Mouse (Mus musculus): ENCODE measurements around the gene Snrnp25. TPM values are rescaled to one million over a fixed set of nuclear protein-coding genes. Genes with fewer than 3 reads are reported as not detected.
"Not testable (repeated sequence)": the region's sequence is repeated elsewhere in the genome, so short reads cannot be mapped to it uniquely, and the experiment has no call there.

Gene Snrnp25
- polyA plus RNA-seq, 1 experiment from 2014 or later, result 60.9 TPM

- no peak overlapping the region for H3K4me2 ChIP-seq
- no peaks in the 10 kb centered on the region for H3K36me3 ChIP-seq
- H3K4me1 ChIP-seq, result no peaks in the 10 kb centered on the region
- 59% methylated on average over 6 of the region's 6 CpGs for WGBS
- no peak overlapping the region for H3K4me3 ChIP-seq (replicated peaks)
- no peak overlapping the region for H3K27ac ChIP-seq
- no peak for ATAC-seq (replicated peaks; ENCODE audit: low FRiP score)
- H3K9ac ChIP-seq, result no peak overlapping the region
- peaks cover 4% of the 10 kb centered on the region; the same call in 1 of the 2 replicates for H3K27me3 ChIP-seq
- no peaks in the 10 kb centered on the region for H3K9me3 ChIP-seq (replicated peaks)
Observed at GRCm38 (mm10) chr11:32196727-32197126, 8.5 kb upstream of the Snrnp25 start.

- H3K27me3 ChIP-seq, result peaks cover 10% of the 10 kb centered on the region
- H3K4me2 ChIP-seq, result no peak overlapping the region
- no peaks in the 10 kb centered on the region for H3K9me3 ChIP-seq (replicated peaks)
- no peak overlapping the region for H3K9ac ChIP-seq
- ATAC-seq (replicated peaks; ENCODE audit: low FRiP score), result no peak
- no peak overlapping the region for H3K4me3 ChIP-seq (replicated peaks)
- H3K36me3 ChIP-seq, result no peaks in the 10 kb centered on the region
- WGBS, result 26% methylated on average over 3 of the region's 3 CpGs
- no peak overlapping the region for H3K27ac ChIP-seq
- H3K4me1 ChIP-seq, result no peaks in the 10 kb centered on the region
Observed at GRCm38 (mm10) chr11:32197766-32198165, 7.4 kb upstream of the Snrnp25 start.

GRCm38 (mm10) chr11:32198256-32198955 is 6.8 kb upstream of the Snrnp25 start:
- Histone ChIP-seq H3K27me3 (peaks cover 13% of the 10 kb centered on the region), H3K4me2 (no peak overlapping the region), H3K9ac (no peak overlapping the region), H3K4me3 (replicated peaks) (no peak overlapping the region), H3K4me1 (no peaks in the 10 kb centered on the region), H3K36me3 (no peaks in the 10 kb centered on the region), H3K27ac (no peak overlapping the region), H3K9me3 (replicated peaks) (no peaks in the 10 kb centered on the region)
- WGBS, result 74% methylated on average over 14 of the region's 14 CpGs
- ATAC-seq (replicated peaks; ENCODE audit: low FRiP score), result no peak

GRCm38 (mm10) chr11:32199230-32199629 is 6.0 kb upstream of the Snrnp25 start:
- no peaks in the 10 kb centered on the region for H3K9me3 ChIP-seq (replicated peaks)
- no peaks in the 10 kb centered on the region for H3K4me1 ChIP-seq
- H3K27me3 ChIP-seq, result peaks cover 14% of the 10 kb centered on the region
- H3K4me2 ChIP-seq, result no peak overlapping the region
- H3K27ac ChIP-seq, result no peak overlapping the region
- 39% methylated on average over 6 of the region's 6 CpGs for WGBS
- H3K4me3 ChIP-seq (replicated peaks), result no peak overlapping the region
- no peak for ATAC-seq (replicated peaks; ENCODE audit: low FRiP score)
- no peaks in the 10 kb centered on the region for H3K36me3 ChIP-seq
- H3K9ac ChIP-seq, result no peak overlapping the region

GRCm38 (mm10) chr11:32200075-32200601 is 5.1 kb upstream of the Snrnp25 start, which contains the start of gene Il9r:
Il9r (minus strand) TSS chr11:32200279.
- H3K27me3 ChIP-seq, result peaks cover 14% of the 10 kb centered on the region
- no peak within 1 kb of the TSS for H3K4me3 ChIP-seq (replicated peaks)
- no peak within 1 kb of the TSS for H3K4me2 ChIP-seq
- peaks cover 7% of the 10 kb centered on the region for H3K4me1 ChIP-seq
- WGBS, result 68% methylated on average over 10 of the region's 10 CpGs
- H3K9ac ChIP-seq, result no peak within 1 kb of the TSS
- ATAC-seq (replicated peaks; ENCODE audit: low FRiP score), result no peak
- H3K27ac ChIP-seq, result no peak within 1 kb of the TSS
- H3K36me3 ChIP-seq, result no peaks in the 10 kb centered on the region
- H3K9me3 ChIP-seq (replicated peaks), result no peaks in the 10 kb centered on the region

GRCm38 (mm10) chr11:32200992-32201391 is 4.2 kb upstream of the Snrnp25 start:
- H3K36me3 ChIP-seq; H3K9ac ChIP-seq; ATAC-seq (replicated peaks; ENCODE audit: low FRiP score); H3K4me3 ChIP-seq (replicated peaks); H3K4me1 ChIP-seq; H3K27ac ChIP-seq; H3K9me3 ChIP-seq (replicated peaks); H3K4me2 ChIP-seq: not testable (repeated sequence)
- peaks cover 14% of the 10 kb centered on the region for H3K27me3 ChIP-seq
- WGBS, result 55% methylated on average over 1 of the region's 1 CpGs

- peaks cover 14% of the 10 kb centered on the region for H3K27me3 ChIP-seq
- H3K27ac ChIP-seq, result no peak overlapping the region
- H3K9ac ChIP-seq, result no peak overlapping the region
- no peaks in the 10 kb centered on the region for H3K9me3 ChIP-seq (replicated peaks)
- ATAC-seq (replicated peaks; ENCODE audit: low FRiP score), result no peak
- H3K36me3 ChIP-seq, result peaks cover 2% of the 10 kb centered on the region; the same call in 1 of the 2 replicates
- H3K4me3 ChIP-seq (replicated peaks), result no peak overlapping the region
- 80% methylated on average over 11 of the region's 11 CpGs for WGBS
- H3K4me1 ChIP-seq, result peaks cover 15% of the 10 kb centered on the region
- no peak overlapping the region for H3K4me2 ChIP-seq
Observed at GRCm38 (mm10) chr11:32201922-32202685, 3.1 kb upstream of the Snrnp25 start.

GRCm38 (mm10) chr11:32210623-32211022 is 5.4 kb downstream of the Snrnp25 start:
- peaks cover 87% of the 10 kb centered on the region for H3K36me3 ChIP-seq
- 85% methylated on average over 9 of the region's 9 CpGs for WGBS
- H3K27ac ChIP-seq, result no peak overlapping the region
- H3K4me2 ChIP-seq, result no peak overlapping the region
- ATAC-seq (replicated peaks; ENCODE audit: low FRiP score), result no peak
- no peak overlapping the region for H3K4me3 ChIP-seq (replicated peaks)
- no peaks in the 10 kb centered on the region for H3K9me3 ChIP-seq (replicated peaks)
- H3K4me1 ChIP-seq, result peaks cover 8% of the 10 kb centered on the region
- H3K9ac ChIP-seq, result no peak overlapping the region
- no peaks in the 10 kb centered on the region for H3K27me3 ChIP-seq

- peaks cover 56% of the 10 kb centered on the region for H3K36me3 ChIP-seq
Observed at GRCm38 (mm10) chr11:32215372-32216162, 10.4 kb downstream of the Snrnp25 start.

GRCm38 (mm10) chr11:32216851-32217250 is 11.6 kb downstream of the Snrnp25 start:
- no peak overlapping the region for H3K4me3 ChIP-seq (replicated peaks)
- no peaks in the 10 kb centered on the region for H3K9me3 ChIP-seq (replicated peaks)
- 24% methylated on average over 8 of the region's 8 CpGs for WGBS
- no peak overlapping the region for H3K27ac ChIP-seq
- no peaks in the 10 kb centered on the region for H3K27me3 ChIP-seq
- no peak overlapping the region for H3K9ac ChIP-seq
- H3K36me3 ChIP-seq, result peaks cover 43% of the 10 kb centered on the region
- H3K4me2 ChIP-seq, result no peak overlapping the region
- peaks cover 35% of the 10 kb centered on the region for H3K4me1 ChIP-seq
- no peak for ATAC-seq (replicated peaks; ENCODE audit: low FRiP score)

More at GRCm38 (mm10) chr11:32215372-32216162, 10.4 kb downstream of the Snrnp25 start:
- no peak for ATAC-seq (replicated peaks; ENCODE audit: low FRiP score)
- Histone ChIP-seq H3K4me1 (peaks cover 25% of the 10 kb centered on the region), H3K4me2 (no peak overlapping the region), H3K27me3 (no peaks in the 10 kb centered on the region), H3K4me3 (replicated peaks) (no peak overlapping the region), H3K27ac (no peak overlapping the region), H3K9me3 (replicated peaks) (no peaks in the 10 kb centered on the region), H3K9ac (no peak overlapping the region; the same call in 1 of the 2 replicates)
- 91% methylated on average over 18 of the region's 18 CpGs for WGBS

GRCm38 (mm10) chr11:32218501-32219050 is 13.4 kb downstream of the Snrnp25 start:
- H3K9ac ChIP-seq, result no peak overlapping the region
- WGBS, result 57% methylated on average over 6 of the region's 6 CpGs

More at GRCm38 (mm10) chr11:32218501-32219050, 13.4 kb downstream of the Snrnp25 start:
- Histone ChIP-seq H3K27ac (no peak overlapping the region), H3K36me3 (peaks cover 26% of the 10 kb centered on the region), H3K4me1 (peaks cover 49% of the 10 kb centered on the region), H3K4me3 (replicated peaks) (no peak overlapping the region), H3K9me3 (replicated peaks) (no peaks in the 10 kb centered on the region), H3K4me2 (no peak overlapping the region), H3K27me3 (no peaks in the 10 kb centered on the region)
- ATAC-seq (replicated peaks; ENCODE audit: low FRiP score), result no peak

Data from kidney, embryonic 15.5 days (tissue).